Mouse (Mus musculus) layer of hippocampus, adult 11-12 months (tissue): Measurements from ENCODE around the gene Dda1.

Source experiments
- DNase-seq: peaks from one replicate; pipeline ENCODE4 v3.0.0; 2022; ENCODE audit warnings: low spot score

The Dda1 gene

GRCm38 (mm10) chr8:71469411-71469810 lies 412 bp downstream of the Dda1 start:
- DNase-seq = peak; percentile 69

GRCm38 (mm10) chr8:71470146-71470912 lies 1.3 kb downstream of the Dda1 start:
- no peak for DNase-seq

GRCm38 (mm10) chr8:71470913-71471255 lies 1.9 kb downstream of the Dda1 start:
- DNase-seq = no peak

GRCm38 (mm10) chr8:71471861-71472260 lies 2.9 kb downstream of the Dda1 start:
- no peak for DNase-seq

- DNase-seq = no peak
These were observed 3.8 kb downstream of the Dda1 start for GRCm38 (mm10) chr8:71472601-71473386.

- DNase-seq = no peak
These were observed 5.3 kb downstream of the Dda1 start for GRCm38 (mm10) chr8:71474344-71474743.

GRCm38 (mm10) chr8:71474785-71475701 lies 6.0 kb downstream of the Dda1 start:
- DNase-seq = no peak

- no peak for DNase-seq
These were observed 6.7 kb downstream of the Dda1 start for GRCm38 (mm10) chr8:71475702-71476075.

- peak; percentile 82 for DNase-seq
These were observed 7.3 kb downstream of the Dda1 start for GRCm38 (mm10) chr8:71476099-71476940.

- DNase-seq = no peak
These were observed 8.3 kb downstream of the Dda1 start for GRCm38 (mm10) chr8:71477196-71477845.

GRCm38 (mm10) chr8:71478943-71479342 lies 9.9 kb downstream of the Dda1 start:
- no peak for DNase-seq

- DNase-seq = no peak
These were observed 14.9 kb downstream of the Dda1 start for GRCm38 (mm10) chr8:71483932-71484331.

GRCm38 (mm10) chr8:71484736-71485135 lies 15.7 kb downstream of the Dda1 start:
- DNase-seq = no peak

- DNase-seq = peak; percentile 86
These were observed 16.4 kb downstream of the Dda1 start, which contains the start of gene Ano8 for GRCm38 (mm10) chr8:71485142-71486135. TSS of gene Ano8 (minus strand) at chr8:71485963.

GRCm38 (mm10) chr8:71486136-71486529 lies 17.1 kb downstream of the Dda1 start:
- DNase-seq = no peak

- DNase-seq = peak; percentile 78
These were observed 18.9 kb downstream of the Dda1 start, which contains the start of gene Gtpbp3 for GRCm38 (mm10) chr8:71487691-71488445. TSS of gene Gtpbp3 (plus strand) at chr8:71488103.

GRCm38 (mm10) chr8:71488454-71488853 lies 19.5 kb downstream of the Dda1 start:
- peak; percentile 89 for DNase-seq

GRCm38 (mm10) chr8:71495039-71495438 lies 26.0 kb downstream of the Dda1 start:
- DNase-seq = peak; percentile 86

GRCm38 (mm10) chr8:71495811-71496210 lies 26.8 kb downstream of the Dda1 start:
- DNase-seq = no peak
